Mouse (Mus musculus) heart, embryonic 15.5 days (tissue): Measurements from ENCODE around the gene Glod4. TPM values are rescaled to one million over a fixed set of nuclear protein-coding genes. Genes with fewer than 3 reads are reported as not detected.

Experiments used
- ATAC-seq: fragments of 200-750 bp; cut with Nextera tagmentation; replicated peaks from 2 replicates; pipeline ENCODE4 v1.8.0; 2017; ENCODE audit warnings: low read depth, moderate TSS enrichment; ENCODE audit not compliant: insufficient number of reproducible peaks, insufficient read depth, low FRiP score
- H3K27ac ChIP-seq: fragments of 300-500 bp; sonication (generic); 2 replicates; pipeline ENCODE4 v1.5.1; 2015; ENCODE audit warnings: mild to moderate bottlenecking, inconsistent platforms
- H3K27me3 ChIP-seq: fragments of 300-500 bp; sonication (generic); 2 replicates; pipeline ENCODE4 v1.6.1; 2015; ENCODE audit warnings: inconsistent platforms
- H3K36me3 ChIP-seq: fragments of 300-500 bp; sonication (generic); 2 replicates; pipeline ENCODE4 v1.6.1; 2015; ENCODE audit warnings: mild to moderate bottlenecking, inconsistent platforms
- H3K4me1 ChIP-seq: fragments of 300-500 bp; sonication (generic); replicated peaks from 2 replicates; pipeline ENCODE4 v1.6.1; 2015; ENCODE audit warnings: inconsistent platforms
- H3K4me2 ChIP-seq: fragments of 300-500 bp; sonication (generic); 2 replicates; pipeline ENCODE4 v1.6.1; 2015; ENCODE audit warnings: inconsistent platforms, mild to moderate bottlenecking, moderate library complexity
- H3K4me3 ChIP-seq: fragments of 300-500 bp; sonication (generic); 2 replicates; pipeline ENCODE4 v1.5.1; 2015; ENCODE audit warnings: mild to moderate bottlenecking, inconsistent platforms
- H3K9ac ChIP-seq: fragments of 300-500 bp; sonication (generic); 2 replicates; pipeline ENCODE4 v1.6.1; 2015; ENCODE audit warnings: mild to moderate bottlenecking, inconsistent platforms
- H3K9me3 ChIP-seq: fragments of 300-500 bp; sonication (generic); replicated peaks from 2 replicates; pipeline ENCODE4 v1.6.1; 2016; ENCODE audit warnings: inconsistent platforms
- WGBS: fragments of 180-500 bp; shearing (Covaris S2); methylation state at CpG from one replicate; pipeline ENCODE4 v1.1.7; 2015; ENCODE audit warnings: mixed read lengths; 5-methylcytosine and 5-hydroxymethylcytosine counted together
- polyA plus RNA-seq: library from polyadenylated mRNA; unstranded; fragments of >200 nt; fragmentation: Nextera tagmentation; extraction: Ambion mirVana; gene quantifications from 2 replicates; pipeline ENCODE4 v1.2.1, GENCODE M21; 2015

Glod4 gene
- 111 and 116 TPM in 2 replicates for polyA plus RNA-seq

DNA sequence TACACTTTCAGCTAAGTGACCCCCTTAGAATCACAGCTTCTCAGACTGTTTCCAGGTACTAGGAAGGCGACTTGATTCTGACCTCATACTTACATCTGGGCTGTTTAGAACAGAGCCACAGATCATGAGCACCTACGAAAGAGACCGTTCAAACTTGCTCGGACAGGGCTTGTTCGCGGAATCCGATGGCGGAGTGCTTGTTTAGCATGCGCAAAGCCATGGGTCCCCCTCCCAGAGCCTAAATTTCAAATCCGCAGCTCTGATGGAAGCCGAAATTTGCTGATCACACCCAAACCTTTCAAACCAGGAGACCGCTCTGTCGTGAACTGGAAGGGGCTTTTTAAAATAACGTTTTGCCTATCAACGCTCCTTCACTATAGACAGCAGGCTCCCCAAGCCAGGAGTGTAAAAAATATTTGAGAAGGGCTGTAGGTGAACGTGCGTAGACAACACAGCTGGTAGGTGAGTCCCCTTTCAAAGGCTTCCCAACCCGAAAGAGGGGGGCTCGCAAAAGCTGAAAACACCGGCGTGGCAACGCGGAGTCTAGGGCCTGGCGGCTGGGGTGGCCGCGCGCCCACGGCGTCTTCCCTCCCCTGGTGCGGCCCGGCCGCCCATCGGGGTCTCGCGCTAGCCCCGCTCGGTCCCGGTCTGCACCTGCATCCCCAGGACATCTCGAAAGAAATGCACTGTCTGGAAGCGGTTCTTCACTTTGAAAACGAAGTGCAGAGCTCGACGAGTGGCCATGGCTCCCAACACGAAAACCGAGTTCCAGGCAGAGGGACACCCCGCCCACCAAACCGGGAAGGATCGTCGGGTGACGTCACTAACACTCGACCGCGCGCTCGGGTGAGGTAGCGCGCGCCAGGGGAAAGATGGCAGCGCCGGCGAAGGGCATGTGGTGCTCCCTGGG is at the start of gene Glod4, which contains the start of gene Mrm3:
Glod4 (minus strand) TSS at position 825 of the 910 bp plus-strand sequence.
Mrm3 (plus strand) TSS at position 815 of the 910 bp plus-strand sequence.
- 0% methylated on average over 61 of the region's 61 CpGs for WGBS
- peak; percentile 93 for ATAC-seq
- H3K4me2 ChIP-seq, result peak within 1 kb of the TSS; percentile 64

DNA sequence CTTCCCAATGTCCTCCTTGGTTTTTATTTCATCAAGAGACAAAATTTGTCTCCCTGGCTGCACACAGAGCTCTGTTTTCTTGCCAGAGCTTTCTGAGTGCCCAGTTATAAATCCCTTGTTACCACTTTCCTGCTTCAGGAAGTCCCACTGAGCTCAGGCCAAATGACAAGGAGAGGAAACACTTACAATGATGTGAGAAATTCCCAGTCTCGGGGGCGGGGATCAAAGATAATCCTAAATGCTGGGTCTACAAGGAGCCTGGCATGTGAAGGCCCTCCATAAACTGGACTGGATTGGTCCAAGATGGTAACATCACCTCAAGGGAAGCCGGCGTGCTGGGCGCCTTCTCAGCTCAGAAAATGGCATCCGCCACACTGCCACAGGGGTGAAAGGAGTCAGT is 49.3 kb upstream of the Glod4 start:
- H3K4me3 ChIP-seq, result no peak overlapping the region
- peaks cover 39% of the 10 kb centered on the region for H3K4me1 ChIP-seq
- peak overlapping the region; percentile 83 for H3K27ac ChIP-seq
- ATAC-seq, result no peak
- no peaks in the 10 kb centered on the region for H3K27me3 ChIP-seq
- no peak overlapping the region for H3K9ac ChIP-seq
- peak overlapping the region; percentile 34 for H3K4me2 ChIP-seq
- H3K36me3 ChIP-seq, result no peaks in the 10 kb centered on the region
- no peaks in the 10 kb centered on the region for H3K9me3 ChIP-seq
- 56% methylated on average over 6 of the region's 6 CpGs for WGBS

More for the DNA sequence above, at the start of gene Glod4, which contains the start of gene Mrm3:
- H3K36me3 ChIP-seq, result peaks cover 22% of the 10 kb centered on the region
- peak within 1 kb of the TSS; percentile 89 for H3K4me3 ChIP-seq
- H3K4me1 ChIP-seq, result peaks cover 15% of the 10 kb centered on the region
- no peaks in the 10 kb centered on the region for H3K9me3 ChIP-seq
- H3K27me3 ChIP-seq, result no peaks in the 10 kb centered on the region
- H3K27ac ChIP-seq, result peak within 1 kb of the TSS; percentile 81
- peak within 1 kb of the TSS; percentile 89 for H3K9ac ChIP-seq

DNA sequence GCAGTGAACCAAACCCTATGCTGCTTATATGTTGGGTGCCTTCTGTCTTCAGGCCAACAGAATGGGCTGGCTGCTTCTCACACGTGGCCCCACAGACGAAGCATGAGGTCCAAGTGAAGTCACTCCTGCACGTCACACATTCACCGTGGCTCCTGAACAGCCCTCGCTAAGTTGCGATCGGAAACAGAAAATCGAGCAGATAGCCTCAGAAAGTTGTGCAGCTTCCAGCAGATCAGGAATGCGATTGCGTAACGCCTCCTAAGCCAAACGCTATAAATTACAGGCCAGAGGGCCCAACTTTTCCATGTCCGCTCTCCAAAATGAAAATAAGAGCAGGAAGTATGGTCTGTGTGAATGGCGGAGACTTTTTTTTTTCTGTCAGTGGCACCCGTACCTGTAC is 48.9 kb upstream of the Glod4 start:
- Histone ChIP-seq H3K4me1 (peaks cover 42% of the 10 kb centered on the region), H3K27me3 (no peaks in the 10 kb centered on the region), H3K4me3 (no peak overlapping the region), H3K36me3 (no peaks in the 10 kb centered on the region), H3K9ac (no peak overlapping the region), H3K27ac (peak overlapping the region; percentile 83), H3K9me3 (no peaks in the 10 kb centered on the region), H3K4me2 (peak overlapping the region; percentile 34)
- peak; percentile 41 for ATAC-seq
- 42% methylated on average over 15 of the region's 15 CpGs for WGBS

DNA sequence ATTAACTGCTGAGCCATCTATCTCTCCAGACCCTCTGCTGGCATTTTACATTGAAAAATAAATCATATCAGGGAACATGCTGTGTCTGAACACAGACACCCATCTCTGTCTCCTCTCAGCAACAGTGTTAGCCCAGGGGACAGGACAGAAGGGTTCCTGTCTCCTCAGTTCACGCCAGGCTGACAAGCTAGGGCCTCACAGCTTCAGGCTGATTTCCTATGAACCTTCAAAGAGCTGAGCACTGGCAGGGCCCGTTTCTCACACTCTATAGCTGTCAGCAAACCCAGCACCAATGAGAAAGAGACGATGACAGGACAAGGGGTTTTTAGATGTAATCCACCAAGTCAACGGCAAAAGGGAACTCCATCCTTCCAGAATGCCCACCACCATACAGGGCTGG is 48.4 kb upstream of the Glod4 start:
- peak overlapping the region; percentile 83 for H3K27ac ChIP-seq
- no peaks in the 10 kb centered on the region for H3K9me3 ChIP-seq
- H3K4me3 ChIP-seq, result no peak overlapping the region
- H3K36me3 ChIP-seq, result no peaks in the 10 kb centered on the region
- no peaks in the 10 kb centered on the region for H3K27me3 ChIP-seq
- peaks cover 46% of the 10 kb centered on the region for H3K4me1 ChIP-seq
- ATAC-seq, result no peak
- H3K9ac ChIP-seq, result no peak overlapping the region
- H3K4me2 ChIP-seq, result peak overlapping the region; percentile 34
- 34% methylated on average over 4 of the region's 4 CpGs for WGBS

DNA sequence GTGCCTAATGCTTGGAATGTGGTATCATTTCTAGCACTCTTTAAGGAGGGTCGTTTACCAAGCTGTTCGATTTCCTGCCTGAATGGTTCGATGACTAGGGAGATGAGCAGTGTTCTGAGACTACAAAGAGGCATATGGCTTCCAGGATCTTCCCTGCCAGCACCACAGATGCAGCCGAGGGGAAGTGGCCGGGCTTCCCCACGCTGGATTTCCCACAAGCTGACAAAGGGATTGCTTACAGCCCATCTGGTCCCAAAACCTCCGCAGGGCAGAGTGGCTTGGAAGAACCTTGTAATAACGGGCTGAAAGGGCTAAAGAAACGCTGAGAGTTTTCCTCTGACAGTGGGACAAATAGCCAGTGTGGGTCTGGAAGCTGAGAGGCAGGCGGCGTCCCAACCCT is 46.8 kb upstream of the Glod4 start:
- Histone ChIP-seq H3K27me3 (no peaks in the 10 kb centered on the region), H3K27ac (peak overlapping the region; percentile 25; the same call in 1 of the 2 replicates), H3K4me1 (peaks cover 56% of the 10 kb centered on the region), H3K36me3 (no peaks in the 10 kb centered on the region), H3K9me3 (no peaks in the 10 kb centered on the region), H3K4me2 (no peak overlapping the region), H3K9ac (no peak overlapping the region), H3K4me3 (no peak overlapping the region)
- 51% methylated on average over 11 of the region's 11 CpGs for WGBS
- ATAC-seq, result no peak

DNA sequence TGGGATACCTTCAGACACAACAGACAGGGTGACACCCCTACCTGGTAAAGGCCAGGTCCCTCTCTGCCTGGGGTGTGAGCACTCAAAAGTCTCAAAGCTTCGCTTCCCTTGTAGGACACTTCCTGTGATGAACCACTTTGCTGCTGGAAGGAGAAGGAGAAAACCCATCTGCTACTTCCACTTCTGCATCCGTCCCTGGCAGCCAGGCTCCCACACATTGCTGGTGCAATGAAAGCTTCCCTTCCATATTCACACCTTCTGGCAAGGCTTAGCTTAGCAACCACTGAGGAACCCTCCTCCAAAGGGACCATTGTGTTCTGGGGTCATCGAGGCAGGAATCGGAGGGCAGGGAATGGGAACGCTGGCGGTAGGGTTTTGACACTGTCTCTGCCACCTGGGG is 45.1 kb upstream of the Glod4 start:
- Histone ChIP-seq H3K9ac (no peak overlapping the region), H3K4me3 (no peak overlapping the region), H3K36me3 (no peaks in the 10 kb centered on the region), H3K27ac (no peak overlapping the region), H3K27me3 (no peaks in the 10 kb centered on the region), H3K4me2 (no peak overlapping the region), H3K9me3 (no peaks in the 10 kb centered on the region), H3K4me1 (peaks cover 49% of the 10 kb centered on the region)
- WGBS, result 85% methylated on average over 6 of the region's 6 CpGs
- ATAC-seq, result no peak

DNA sequence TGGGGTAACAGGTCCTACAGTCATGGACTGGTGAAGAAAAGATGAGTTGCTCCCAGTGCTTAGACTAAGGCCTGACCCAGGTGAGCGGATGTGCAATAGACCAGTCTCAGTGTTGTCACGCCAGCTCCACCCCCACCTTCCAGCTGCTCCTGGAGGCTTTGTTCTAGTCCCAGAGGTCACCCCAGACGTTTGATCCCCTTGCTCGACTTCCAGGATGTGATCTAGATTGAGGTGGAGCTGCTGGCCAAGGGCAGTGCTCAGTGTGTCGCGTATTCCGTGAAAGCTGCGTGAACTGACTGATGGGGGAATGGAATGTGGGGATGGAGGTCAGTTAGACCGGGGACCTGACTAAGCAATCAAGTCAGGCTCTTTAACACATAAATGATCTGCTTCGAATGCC is 43.8 kb upstream of the Glod4 start:
- Histone ChIP-seq H3K4me2 (no peak overlapping the region), H3K9me3 (no peaks in the 10 kb centered on the region), H3K27me3 (no peaks in the 10 kb centered on the region), H3K36me3 (no peaks in the 10 kb centered on the region), H3K4me1 (peaks cover 38% of the 10 kb centered on the region), H3K9ac (no peak overlapping the region), H3K4me3 (no peak overlapping the region), H3K27ac (no peak overlapping the region)
- 53% methylated on average over 10 of the region's 10 CpGs for WGBS
- ATAC-seq, result no peak

DNA sequence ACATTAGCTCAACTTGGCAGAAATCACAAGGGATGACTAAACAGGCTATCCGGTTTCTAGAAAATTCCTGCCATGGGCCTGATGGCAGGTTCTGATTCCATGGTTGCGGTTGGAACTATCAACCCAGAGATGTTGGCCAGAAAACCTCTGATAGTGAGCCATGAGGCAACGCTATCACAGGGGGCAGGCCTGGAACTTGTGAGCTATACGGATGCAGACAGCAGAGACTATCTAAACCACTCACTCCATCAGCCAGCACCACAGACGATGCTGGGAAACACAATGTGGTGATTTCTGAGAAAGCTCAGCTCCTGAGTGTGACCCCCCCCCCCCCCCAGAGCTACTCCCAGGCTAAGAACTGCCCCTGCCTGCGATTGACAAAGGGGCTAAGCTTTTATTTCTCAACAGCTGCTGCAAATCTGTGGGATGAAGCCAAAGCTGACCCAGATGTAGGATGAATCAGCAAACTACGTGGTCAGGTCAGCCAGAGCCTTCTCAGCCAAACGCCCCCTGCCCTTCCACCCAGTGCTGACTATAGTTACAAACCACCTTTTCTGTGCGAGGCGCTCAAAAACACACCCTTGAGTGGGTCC is 43.1 kb upstream of the Glod4 start:
- no peaks in the 10 kb centered on the region for H3K36me3 ChIP-seq
- H3K27ac ChIP-seq, result 0 out of 2 replicates have a peak overlapping the region, but pooled peaks have one; percentile 12
- H3K4me1 ChIP-seq, result peaks cover 34% of the 10 kb centered on the region
- H3K9me3 ChIP-seq, result no peaks in the 10 kb centered on the region
- no peak overlapping the region for H3K4me2 ChIP-seq
- ATAC-seq, result no peak
- H3K27me3 ChIP-seq, result no peaks in the 10 kb centered on the region
- H3K4me3 ChIP-seq, result no peak overlapping the region
- WGBS, result 41% methylated on average over 10 of the region's 10 CpGs
- no peak overlapping the region for H3K9ac ChIP-seq

DNA sequence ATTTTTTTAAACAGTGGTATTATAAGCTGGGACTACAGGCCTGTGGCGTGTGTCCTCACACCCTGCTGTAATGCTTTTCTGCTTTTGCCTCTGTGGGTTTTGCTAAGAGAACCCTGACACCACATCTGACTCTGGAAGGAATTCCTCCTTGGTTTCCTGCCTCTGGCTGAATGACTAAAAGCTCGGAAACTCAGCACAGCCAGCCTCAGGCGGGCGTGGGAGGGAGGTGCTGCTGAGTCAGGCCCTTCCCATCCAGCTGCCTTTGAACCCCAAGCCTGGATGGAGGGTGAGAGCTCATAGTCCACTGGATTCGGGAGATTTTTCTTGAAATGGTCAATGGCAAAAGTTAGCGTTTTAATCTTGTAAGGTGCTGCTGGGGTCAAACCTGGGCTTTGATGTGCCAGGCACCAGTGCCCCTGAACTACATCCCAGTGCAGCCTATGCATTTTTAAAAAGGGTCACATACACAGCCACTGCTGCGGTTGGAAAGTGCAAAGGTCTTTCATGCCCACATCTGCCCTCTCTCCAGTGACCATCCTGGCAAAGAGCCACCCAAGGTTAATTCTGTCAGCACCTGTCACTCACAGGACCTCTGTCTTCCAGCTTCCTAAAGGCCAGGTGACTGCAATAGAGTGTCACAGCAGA is 42.0 kb upstream of the Glod4 start:
- Histone ChIP-seq H3K4me2 (no peak overlapping the region), H3K4me1 (peaks cover 32% of the 10 kb centered on the region), H3K36me3 (no peaks in the 10 kb centered on the region), H3K9me3 (no peaks in the 10 kb centered on the region), H3K27ac (0 out of 2 replicates have a peak overlapping the region, but pooled peaks have one; percentile 22), H3K27me3 (no peaks in the 10 kb centered on the region), H3K9ac (no peak overlapping the region), H3K4me3 (no peak overlapping the region)
- WGBS, result 52% methylated on average over 7 of the region's 7 CpGs
- ATAC-seq, result no peak

DNA sequence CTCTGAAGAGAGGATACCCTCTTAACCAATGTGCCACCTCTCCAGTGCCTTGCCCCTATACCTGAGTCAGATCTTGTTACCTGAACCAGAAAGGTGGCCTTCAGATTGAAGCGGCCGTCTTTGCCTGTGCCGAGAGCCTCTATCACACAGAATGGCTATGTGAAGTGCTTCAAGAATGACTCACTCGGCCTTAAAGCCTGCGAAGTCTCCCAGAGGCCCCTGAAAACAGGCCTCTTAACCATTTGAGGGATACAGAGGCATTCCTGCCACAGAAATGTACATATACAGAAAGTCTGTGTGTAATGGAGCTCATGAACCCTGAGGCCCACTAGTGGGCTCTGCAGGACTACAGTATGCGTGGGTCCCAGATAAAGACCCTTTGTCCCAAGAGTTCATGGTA is 40.3 kb upstream of the Glod4 start:
- H3K9ac ChIP-seq, result no peak overlapping the region
- ATAC-seq, result no peak
- H3K27ac ChIP-seq, result no peak overlapping the region
- H3K4me2 ChIP-seq, result no peak overlapping the region
- 73% methylated on average over 6 of the region's 6 CpGs for WGBS
- H3K36me3 ChIP-seq, result no peaks in the 10 kb centered on the region
- H3K27me3 ChIP-seq, result no peaks in the 10 kb centered on the region
- H3K4me1 ChIP-seq, result peaks cover 31% of the 10 kb centered on the region
- no peak overlapping the region for H3K4me3 ChIP-seq
- no peaks in the 10 kb centered on the region for H3K9me3 ChIP-seq

DNA sequence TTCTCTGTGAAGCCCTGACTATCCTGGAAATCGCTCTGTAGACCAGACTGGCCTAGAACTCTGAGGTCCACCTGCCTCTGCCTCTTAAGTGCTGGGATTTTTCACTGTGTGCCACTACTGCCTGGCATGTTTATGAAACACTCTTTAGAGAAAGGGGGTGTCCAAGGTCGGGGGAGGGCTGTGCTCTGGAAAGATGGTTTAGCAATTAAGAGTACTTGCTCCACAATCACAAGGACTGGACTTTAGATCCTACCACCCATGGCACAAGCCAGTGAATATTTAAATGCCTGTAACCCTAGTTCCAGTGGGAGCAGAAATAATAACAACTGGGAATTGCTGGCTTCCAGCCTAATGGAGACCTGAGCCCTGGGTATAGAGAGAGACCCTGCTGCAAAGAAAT is 36.4 kb upstream of the Glod4 start:
- H3K9ac ChIP-seq, result no peak overlapping the region
- WGBS, result 55% methylated on average over 2 of the region's 2 CpGs
- ATAC-seq, result no peak
- H3K27me3 ChIP-seq, result no peaks in the 10 kb centered on the region
- no peaks in the 10 kb centered on the region for H3K36me3 ChIP-seq
- H3K4me1 ChIP-seq, result peaks cover 7% of the 10 kb centered on the region; the same call in 1 of the 2 replicates
- no peaks in the 10 kb centered on the region for H3K9me3 ChIP-seq
- H3K4me3 ChIP-seq, result no peak overlapping the region
- H3K4me2 ChIP-seq, result no peak overlapping the region
- no peak overlapping the region for H3K27ac ChIP-seq
